Mouse (Mus musculus) heart, postnatal 0 days (tissue): Measurements from ENCODE around the gene Brwd3. TPM values are rescaled to one million over a fixed set of nuclear protein-coding genes. Genes with fewer than 3 reads are reported as not detected.
A peak's percentile ranks its signal among the peaks of the same experiment; 100 is the strongest.

Experiments used
- ATAC-seq: fragments of 200-750 bp; cut with Nextera tagmentation; 2 replicates; pipeline ENCODE4 v1.8.0; 2017; ENCODE audit warnings: low read depth, moderate number of reproducible peaks, moderate library complexity; ENCODE audit not compliant: insufficient read depth
- DNase-seq: peaks from one replicate; pipeline ENCODE4 v3.0.0-alpha.2; 2016; ENCODE audit warnings: low spot score
- H3K27ac ChIP-seq: fragments of 300-500 bp; sonication (generic); 2 replicates; pipeline ENCODE4 v1.5.1; 2014; ENCODE audit warnings: low read depth, mild to moderate bottlenecking
- H3K27me3 ChIP-seq: fragments of 300-500 bp; sonication (generic); 2 replicates; pipeline ENCODE4 v1.6.1; 2014; ENCODE audit warnings: low read length, mixed read lengths; ENCODE audit not compliant: control insufficient read depth, insufficient read depth
- H3K36me3 ChIP-seq: fragments of 300-500 bp; sonication (generic); replicated peaks from 2 replicates; pipeline ENCODE4 v1.6.1; 2014; ENCODE audit warnings: low read length, mixed read lengths; ENCODE audit not compliant: control insufficient read depth, insufficient read depth
- H3K4me1 ChIP-seq: fragments of 300-500 bp; sonication (generic); 2 replicates; pipeline ENCODE4 v1.6.1; 2014; ENCODE audit warnings: antibody characterized with exemption; ENCODE audit not compliant: control insufficient read depth, insufficient read depth
- H3K4me2 ChIP-seq: fragments of 300-500 bp; sonication (generic); 2 replicates; pipeline ENCODE4 v1.6.1; 2014; ENCODE audit warnings: low read depth, mild to moderate bottlenecking, low read length, moderate library complexity
- H3K4me3 ChIP-seq: fragments of 300-500 bp; sonication (generic); 2 replicates; pipeline ENCODE4 v1.5.1; 2014; ENCODE audit warnings: low read depth, low read length
- H3K9ac ChIP-seq: fragments of 300-500 bp; sonication (generic); replicated peaks from 2 replicates; pipeline ENCODE4 v1.6.1; 2014; ENCODE audit warnings: low read depth, low read length, mixed read lengths
- H3K9me3 ChIP-seq: fragments of 300-500 bp; sonication (generic); replicated peaks from 2 replicates; pipeline ENCODE4 v1.6.1; 2016; ENCODE audit warnings: low read length; ENCODE audit not compliant: control insufficient read depth
- CTCF ChIP-seq: IDR thresholded peaks from 2 replicates; pipeline ENCODE4 v1.5.1; 2016; ENCODE audit warnings: antibody characterized with exemption, control low read depth, low read depth
- EP300 ChIP-seq: IDR thresholded peaks from 2 replicates; pipeline ENCODE4 v1.6.1; 2016; ENCODE audit warnings: antibody characterized with exemption, low read depth
- WGBS: fragments of 180-500 bp; shearing (Covaris S2); extraction: QIAGEN DNeasy Blood & Tissue Kit; methylation state at CpG from one replicate; pipeline ENCODE4 v1.1.7; 2014; 5-methylcytosine and 5-hydroxymethylcytosine counted together
- polyA plus RNA-seq: library from polyadenylated mRNA; unstranded; fragments of >200 nt; fragmentation: Nextera tagmentation; extraction: Ambion mirVana; gene quantifications from 2 replicates; pipeline ENCODE4 v1.2.1, GENCODE M21; 2015
- total RNA-seq: library from RNA; depleted of rRNA; stranded (reverse); fragments of >200 nt; gene quantifications from 2 replicates; pipeline ENCODE4 v1.2.3, GENCODE M21; 2014; ENCODE audit warnings: low replicate concordance

The Brwd3 gene
- total and polyA plus RNA-seq, 2 experiments from 2014 or later: 1.2 to 1.7 TPM

DNA sequence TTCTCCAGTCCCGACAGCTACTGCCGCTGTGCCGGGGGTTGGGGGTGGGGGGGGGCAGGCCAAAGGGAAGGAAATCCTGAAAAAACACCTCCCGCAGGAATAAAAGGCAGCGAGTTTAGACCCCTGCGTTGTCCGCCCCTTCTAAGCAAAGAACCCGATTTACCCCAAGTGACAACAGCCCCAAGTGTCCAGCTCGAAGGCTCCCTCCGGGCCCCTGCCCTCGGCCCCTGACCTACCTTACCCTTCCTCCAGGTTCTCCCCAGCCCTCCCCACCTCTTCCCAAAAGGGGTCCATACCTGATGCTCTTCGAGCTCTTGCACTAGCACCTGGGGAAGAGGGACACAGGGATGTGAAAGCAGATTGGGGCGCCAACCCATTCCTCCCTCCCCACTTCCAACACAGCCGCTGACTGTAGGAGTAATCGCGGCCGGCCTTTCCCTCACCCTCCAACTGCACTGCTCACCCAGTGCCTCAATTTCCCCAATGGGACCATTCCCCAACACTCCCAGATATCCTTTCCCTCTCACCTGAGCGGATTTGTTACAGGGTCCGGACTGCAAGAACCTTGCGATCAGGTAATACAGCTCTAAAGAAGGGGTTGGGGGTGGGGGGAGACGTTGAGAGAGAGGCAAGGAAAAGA lies 671 bp downstream of the Brwd3 start:
- Histone ChIP-seq H3K9me3 (no peaks in the 10 kb centered on the region), H3K36me3 (no peaks in the 10 kb centered on the region), H3K4me3 (peak overlapping the region; percentile 78), H3K4me1 (no peaks in the 10 kb centered on the region), H3K27me3 (no peaks in the 10 kb centered on the region), H3K4me2 (peak overlapping the region; percentile 73), H3K27ac (peak overlapping the region; percentile 90), H3K9ac (peak overlapping the region; percentile 64)
- no peak for TF ChIP-seq EP300
- TF ChIP-seq CTCF: no peak
- ATAC-seq (peak; percentile 17; the same call in 1 of the 2 replicates), DNase-seq (peak; percentile 5)
- 25% methylated on average over 19 of the region's 21 CpGs for WGBS

DNA sequence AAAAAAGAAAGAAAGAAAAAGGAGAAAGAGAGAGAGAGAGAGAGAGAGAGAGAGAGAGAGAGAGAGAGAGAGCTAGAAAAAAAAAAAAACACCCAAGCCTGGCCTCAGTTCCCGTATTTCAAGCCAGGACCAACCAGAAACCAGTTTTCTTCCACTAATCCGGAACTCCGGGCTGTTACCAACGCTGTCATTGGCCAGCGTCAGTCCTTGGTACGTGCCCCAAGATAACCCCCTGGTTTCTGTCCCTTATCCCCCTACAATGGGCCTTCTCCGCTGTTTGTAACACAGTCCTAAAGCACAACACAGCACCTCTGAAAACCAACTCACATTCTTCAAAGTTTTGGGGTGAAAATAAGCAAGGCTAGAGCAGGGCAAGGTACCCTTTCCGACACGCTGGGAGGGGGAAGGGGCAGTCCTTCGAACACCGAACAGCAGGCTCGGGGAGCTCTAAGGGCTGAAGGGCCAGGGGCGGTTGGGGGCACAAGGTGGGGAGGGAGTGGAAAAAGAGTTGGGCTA lies 1.4 kb downstream of the Brwd3 start:
- TF ChIP-seq CTCF (no peak), EP300 (no peak)
- peak; percentile 78 for ATAC-seq
- Histone ChIP-seq H3K9me3 (no peaks in the 10 kb centered on the region), H3K27me3 (no peaks in the 10 kb centered on the region), H3K27ac (peak overlapping the region; percentile 90), H3K4me1 (no peaks in the 10 kb centered on the region), H3K4me3 (peak overlapping the region; percentile 78), H3K36me3 (no peaks in the 10 kb centered on the region), H3K4me2 (peak overlapping the region; percentile 73), H3K9ac (peak overlapping the region; percentile 64)
- WGBS: 12% methylated on average over 13 of the region's 13 CpGs
- DNase-seq: peak; percentile 80

DNA sequence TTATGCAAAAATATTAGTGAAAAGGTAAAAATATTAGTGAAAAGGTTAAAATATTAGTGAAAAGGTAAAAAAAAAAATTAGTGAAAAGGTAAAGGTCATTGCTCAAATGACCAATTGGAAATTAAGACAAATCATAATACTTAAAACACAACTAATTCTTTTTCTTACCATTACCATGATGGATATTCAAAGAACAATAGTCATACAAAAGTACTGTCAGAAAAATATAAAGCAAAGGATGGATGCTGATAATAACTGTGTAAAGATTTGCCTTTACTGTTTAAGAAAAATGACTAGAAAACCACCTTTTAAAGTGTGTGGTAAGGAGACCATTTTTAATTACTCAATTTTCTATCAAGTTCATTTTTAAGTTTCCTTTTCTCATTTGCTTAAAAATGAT lies 2.9 kb downstream of the Brwd3 start:
- ATAC-seq (no peak), DNase-seq (no peak)
- Histone ChIP-seq H3K4me2 (no peak overlapping the region), H3K9me3 (no peaks in the 10 kb centered on the region), H3K4me3 (no peak overlapping the region), H3K4me1 (no peaks in the 10 kb centered on the region), H3K36me3 (no peaks in the 10 kb centered on the region), H3K27ac (no peak overlapping the region), H3K9ac (no peak overlapping the region), H3K27me3 (no peaks in the 10 kb centered on the region)
- TF ChIP-seq CTCF (no peak), EP300 (no peak)

DNA sequence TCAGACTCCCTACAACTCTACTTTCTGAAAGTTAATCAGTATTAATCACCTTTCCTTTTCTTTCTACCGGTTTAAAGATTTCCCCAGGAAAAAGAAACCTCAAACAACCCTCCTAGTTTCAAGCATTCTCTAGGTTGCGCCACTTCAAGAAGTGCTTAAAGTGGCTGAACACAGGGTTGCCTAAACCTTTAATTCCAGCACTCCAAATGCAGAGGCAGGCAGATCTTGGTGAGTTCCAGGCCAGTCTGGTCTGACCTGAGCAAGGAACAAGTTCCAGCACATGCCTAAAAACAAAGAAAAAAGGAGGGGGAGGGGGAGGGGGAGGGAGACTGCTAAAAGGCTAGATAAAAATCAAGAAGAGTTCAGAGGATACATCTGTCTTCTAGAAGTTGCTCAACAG lies 6.1 kb downstream of the Brwd3 start:
- TF ChIP-seq CTCF: no peak
- TF ChIP-seq EP300: no peak
- Histone ChIP-seq H3K4me2 (no peak overlapping the region), H3K4me3 (no peak overlapping the region), H3K36me3 (no peaks in the 10 kb centered on the region), H3K9me3 (no peaks in the 10 kb centered on the region), H3K27ac (no peak overlapping the region), H3K27me3 (no peaks in the 10 kb centered on the region), H3K4me1 (no peaks in the 10 kb centered on the region), H3K9ac (no peak overlapping the region)
- WGBS: 74% methylated on average over 2 of the region's 2 CpGs
- ATAC-seq (no peak), DNase-seq (no peak)

DNA sequence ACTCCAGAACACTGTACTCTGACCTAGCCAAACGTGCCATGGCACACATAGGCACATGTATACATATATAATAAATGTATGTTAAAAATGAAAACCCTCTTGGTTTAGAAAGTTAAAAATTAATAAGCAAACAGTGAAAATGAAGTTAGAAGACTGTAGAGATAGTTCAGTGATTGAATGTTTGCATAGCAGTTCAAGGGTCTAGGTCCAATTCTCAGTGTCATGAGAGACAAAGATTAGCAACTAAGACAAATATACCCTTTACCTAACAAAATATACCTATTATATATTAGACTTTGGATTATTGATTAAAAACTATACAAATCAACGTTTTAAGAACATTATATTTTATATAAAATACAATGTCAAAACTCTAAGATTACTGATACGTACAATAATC lies 36.9 kb downstream of the Brwd3 start:
- H3K9ac ChIP-seq: no peak overlapping the region
- WGBS: 71% methylated on average over 3 of the region's 3 CpGs

DNA sequence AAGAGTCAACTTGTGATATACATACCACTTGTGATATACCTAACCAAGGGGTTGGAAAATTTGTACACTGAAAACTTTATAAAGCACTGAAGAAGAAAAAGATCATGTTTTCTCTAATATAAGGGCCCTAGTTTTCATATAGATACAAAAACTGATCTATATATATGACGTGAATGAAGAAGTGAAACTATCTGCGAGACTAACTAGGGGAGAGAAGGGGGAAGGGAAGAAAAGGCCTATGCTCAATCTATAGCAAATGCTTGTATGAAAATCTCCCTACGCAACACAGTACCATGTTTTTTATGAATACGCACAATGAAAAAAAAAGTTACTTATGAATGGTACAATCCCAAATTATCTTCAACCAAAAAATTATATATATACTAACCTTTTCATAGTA lies 50.4 kb downstream of the Brwd3 start:
- TF ChIP-seq EP300 (no peak), CTCF (no peak)
- 81% methylated on average over 4 of the region's 4 CpGs for WGBS
- Histone ChIP-seq H3K9ac (no peak overlapping the region), H3K9me3 (no peaks in the 10 kb centered on the region), H3K4me1 (no peaks in the 10 kb centered on the region), H3K27ac (no peak overlapping the region), H3K4me3 (no peak overlapping the region), H3K4me2 (no peak overlapping the region), H3K27me3 (no peaks in the 10 kb centered on the region), H3K36me3 (0 out of 2 replicates have a peak, but pooled peaks cover 3% of the 10 kb centered on the region)
- no peak for ATAC-seq
- no peak for DNase-seq

More for the DNA sequence above, 36.9 kb downstream of the Brwd3 start:
- H3K27ac ChIP-seq: no peak overlapping the region
- DNase-seq: no peak
- no peak overlapping the region for H3K4me3 ChIP-seq
- H3K4me1 ChIP-seq: no peaks in the 10 kb centered on the region
- no peaks in the 10 kb centered on the region for H3K36me3 ChIP-seq
- no peaks in the 10 kb centered on the region for H3K9me3 ChIP-seq
- no peaks in the 10 kb centered on the region for H3K27me3 ChIP-seq
- TF ChIP-seq EP300 (no peak), CTCF (no peak)
- no peak for ATAC-seq
- H3K4me2 ChIP-seq: no peak overlapping the region
